Mouse (Mus musculus) B cell, adult 62 days (primary cell): Measurements from ENCODE around the gene Fam192a. TPM values are rescaled to one million over a fixed set of nuclear protein-coding genes. Genes with fewer than 3 reads are reported as not detected.

Source experiments
- total RNA-seq: library from RNA; stranded (reverse); gene quantifications from 4 replicates; pipeline ENCODE4 v1.2.4, GENCODE M21; 2023

Gene Fam192a
- 28.7 to 35.8 TPM (median 32.3 TPM) in 4 replicates for total RNA-seq

GRCm38 (mm10) chr8:94601607-94602385 lies at the start of gene Fam192a, which contains the start of gene Rspry1:
Gene Fam192a (minus strand): TSS chr8:94601997.
Gene Rspry1 (plus strand): TSS chr8:94601937.

GRCm38 (mm10) chr8:94532873-94533671 lies 68.7 kb downstream of the Fam192a start, which contains the start of gene Cpne2:
Gene Cpne2 (plus strand): TSS chr8:94532990.

Other genes starting within 250 kb of the Fam192a start
- gene Herpud1, start 215.6 kb downstream of the Fam192a start, total RNA-seq, result 247 to 294 TPM (median 272 TPM) in 4 replicates
- gene Nlrc5, start 167.6 kb downstream of the Fam192a start, total RNA-seq, result 96.7 to 102 TPM (median 100 TPM) in 4 replicates
- gene Cpne2, start 69.0 kb downstream of the Fam192a start, total RNA-seq, result 0.25 to 1.3 TPM (median 0.89 TPM) in 3 of 4 replicates, not detected in the other
- gene Rspry1, start 60 bp downstream of the Fam192a start, total RNA-seq, result 26.0 to 30.1 TPM (median 27.9 TPM) in 4 replicates
- gene Arl2bp, start 64.6 kb upstream of the Fam192a start, total RNA-seq, result 92.4 to 105 TPM (median 99.9 TPM) in 4 replicates
- not detected in 4 replicates for gene Pllp, start 94.3 kb upstream of the Fam192a start, total RNA-seq
- not detected in 4 replicates for gene Ccl22, start 143.6 kb upstream of the Fam192a start, total RNA-seq
- not detected in 4 replicates for gene Cx3cl1, start 170.0 kb upstream of the Fam192a start, total RNA-seq
- not detected in 4 replicates for gene Ccl17, start 208.5 kb upstream of the Fam192a start, total RNA-seq
- 30.1 to 35.6 TPM (median 31.6 TPM) in 4 replicates for gene Coq9, start 236.3 kb upstream of the Fam192a start, total RNA-seq
- 48.5 to 59.1 TPM (median 57.3 TPM) in 4 replicates for gene Ciapin1, start 236.4 kb upstream of the Fam192a start, total RNA-seq